Comparison of ENCODE assay signal across 32 mouse cellular contexts in genomic region chr2:170031872-170032271, GRCm38 (mm10).
DNase-seq lines count a peak whose midpoint lies in the region; ATAC-seq and TF ChIP-seq lines count a peak whose summit lies in the region.
"Had no signal": no experiment of that assay in that cellular context is flagged by ENCODE, and none has a peak within 500 bp of the region (broad histone marks: within the 10 kb centered on the region; RNA-seq: fewer than 3 reads in every experiment).

No protein-coding gene starts in this region.

- H3K9ac ChIP-seq in forebrain, embryonic 11.5 days (ENCODE audit: low read length) = no peak overlapping the region
- no peak overlapping the region for H3K9ac ChIP-seq in forebrain, embryonic 16.5 days (replicated peaks; ENCODE audit: low read depth, low read length)
- no peak overlapping the region for H3K9ac ChIP-seq in midbrain, postnatal 0 days (replicated peaks; ENCODE audit: low read length, poor library complexity, severe bottlenecking)
- H3K9ac ChIP-seq in midbrain, embryonic 16.5 days (ENCODE audit: low read depth, low read length) = no peak overlapping the region
- H3K9ac ChIP-seq in hindbrain, embryonic 16.5 days (ENCODE audit: low read depth, low read length) = no peak overlapping the region
- H3K9ac ChIP-seq: forebrain, embryonic 12.5 days; heart, embryonic 13.5 days; hindbrain, embryonic 15.5 days; limb, embryonic 13.5 days; liver, postnatal 0 days had no signal

- peaks cover 4% of the 10 kb centered on the region; the same call in 1 of the 2 replicates for H3K4me1 ChIP-seq in forebrain, embryonic 11.5 days (replicated peaks; ENCODE audit: control insufficient read depth, insufficient read depth, low read length)
- H3K4me1 ChIP-seq in forebrain, embryonic 16.5 days (replicated peaks; ENCODE audit: control insufficient read depth, insufficient read depth, low read length) = peaks cover 9% of the 10 kb centered on the region
- no peaks in the 10 kb centered on the region for H3K4me1 ChIP-seq in midbrain, postnatal 0 days (ENCODE audit: insufficient read depth, low read length)
- peaks cover 12% of the 10 kb centered on the region for H3K4me1 ChIP-seq in midbrain, embryonic 16.5 days (ENCODE audit: control insufficient read depth, insufficient read depth, low read length)
- peaks cover 3% of the 10 kb centered on the region; the same call in 1 of the 2 replicates for H3K4me1 ChIP-seq in hindbrain, embryonic 16.5 days (ENCODE audit: control insufficient read depth, insufficient read depth, low read depth, low read length)
- H3K4me1 ChIP-seq: heart, embryonic 13.5 days had no signal

- H3K36me3 ChIP-seq in forebrain, embryonic 11.5 days (ENCODE audit: control insufficient read depth, insufficient read depth, low read length) = no peaks in the 10 kb centered on the region
- no peaks in the 10 kb centered on the region for H3K36me3 ChIP-seq in forebrain, embryonic 16.5 days (ENCODE audit: control insufficient read depth, insufficient read depth)
- H3K36me3 ChIP-seq in midbrain, postnatal 0 days (ENCODE audit: insufficient read depth, low read length) = no peaks in the 10 kb centered on the region
- H3K36me3 ChIP-seq in midbrain, embryonic 16.5 days (ENCODE audit: control insufficient read depth, insufficient read depth, low read length) = no peaks in the 10 kb centered on the region
- no peaks in the 10 kb centered on the region for H3K36me3 ChIP-seq in hindbrain, embryonic 16.5 days (ENCODE audit: control insufficient read depth, insufficient read depth, low read length)
- H3K36me3 ChIP-seq: forebrain, embryonic 12.5 days; heart, embryonic 13.5 days; hindbrain, embryonic 15.5 days; limb, embryonic 13.5 days had no signal

- no peak for ATAC-seq in forebrain, embryonic 11.5 days (replicated peaks; ENCODE audit: low FRiP score)
- ATAC-seq in forebrain, embryonic 16.5 days = no peak
- no peak for ATAC-seq in midbrain, postnatal 0 days (ENCODE audit: low FRiP score)
- no peak for ATAC-seq in midbrain, embryonic 16.5 days
- ATAC-seq in granulocyte monocyte progenitor cell, adult 5-6 weeks (replicated peaks; ENCODE audit: poor library complexity, severe bottlenecking) = peak; percentile 64
- no peak for ATAC-seq in hindbrain, embryonic 16.5 days
- ATAC-seq: liver, postnatal 0 days; lung, postnatal 0 days had no signal

- no peak overlapping the region for H3K4me3 ChIP-seq in forebrain, embryonic 11.5 days (ENCODE audit: low read depth, low read length)
- no peak overlapping the region for H3K4me3 ChIP-seq in forebrain, embryonic 16.5 days (replicated peaks; ENCODE audit: low read length)
- H3K4me3 ChIP-seq in midbrain, postnatal 0 days (ENCODE audit: low read depth, low read length) = no peak overlapping the region
- H3K4me3 ChIP-seq in midbrain, embryonic 16.5 days (ENCODE audit: low read depth, low read length) = no peak overlapping the region
- H3K4me3 ChIP-seq in hindbrain, embryonic 16.5 days (ENCODE audit: low read length) = no peak overlapping the region
- H3K4me3 ChIP-seq: erythroblast, embryonic 14.5 days; forebrain, embryonic 12.5 days; heart, embryonic 13.5 days; hindbrain, embryonic 15.5 days; layer of hippocampus, adult 2 months; left cerebral cortex, adult 2 months; limb, embryonic 13.5 days had no signal

- DNase-seq in forebrain, embryonic 11.5 days (ENCODE audit: low spot score) = peak; percentile 50
- DNase-seq in midbrain, postnatal 0 days (ENCODE audit: low spot score) = no peak
- DNase-seq in heart, adult 9 months (ENCODE audit: low spot score in 2 of 2) = no peak
- DNase-seq in ovary, adult 18-20 months (ENCODE audit: low spot score) = no peak
- DNase-seq: adrenal gland, adult 2 months; cerebellum, adult 2 months; cerebellum, postnatal 14 days; gastrocnemius, postnatal 14 days; heart, adult 11 months; heart, postnatal 10 days; kidney, adult 2 months; kidney, postnatal 36 days; liver, postnatal 0 days; midbrain, embryonic 14.5 days; right cerebral cortex, adult 18-20 months; spleen, adult 18-20 months; thymus, adult 2 months; thymus, postnatal 36 days had no signal

- TF ChIP-seq CTCF in midbrain, postnatal 0 days (IDR thresholded peaks at IDR 0.05) = peak; percentile 13; the same call in 1 of the 2 replicates

- H3K9me3 ChIP-seq in forebrain, embryonic 11.5 days (ENCODE audit: control insufficient read depth, low read length) = peaks cover 4% of the 10 kb centered on the region; the same call in 1 of the 2 replicates
- H3K9me3 ChIP-seq in forebrain, embryonic 16.5 days (ENCODE audit: control insufficient read depth, low read length) = no peaks in the 10 kb centered on the region
- no peaks in the 10 kb centered on the region for H3K9me3 ChIP-seq in midbrain, postnatal 0 days (ENCODE audit: low read length)
- H3K9me3 ChIP-seq in midbrain, embryonic 16.5 days (replicated peaks; ENCODE audit: control insufficient read depth, low read length, poor library complexity, severe bottlenecking) = no peaks in the 10 kb centered on the region
- peaks cover 3% of the 10 kb centered on the region; the same call in 1 of the 2 replicates for H3K9me3 ChIP-seq in hindbrain, embryonic 16.5 days (ENCODE audit: control insufficient read depth, low read length)
- H3K9me3 ChIP-seq: forebrain, embryonic 12.5 days; hindbrain, embryonic 15.5 days had no signal

- H3K4me2 ChIP-seq in forebrain, embryonic 11.5 days (ENCODE audit: low read depth, low read length, severe bottlenecking) = no peak overlapping the region
- no peak overlapping the region for H3K4me2 ChIP-seq in forebrain, embryonic 16.5 days (ENCODE audit: low read length)
- H3K4me2 ChIP-seq in midbrain, postnatal 0 days (ENCODE audit: low read depth, low read length, poor library complexity, severe bottlenecking) = no peak overlapping the region
- H3K4me2 ChIP-seq in midbrain, embryonic 16.5 days (ENCODE audit: low read length) = no peak overlapping the region
- no peak overlapping the region for H3K4me2 ChIP-seq in hindbrain, embryonic 16.5 days (ENCODE audit: low read length)
- H3K4me2 ChIP-seq: forebrain, embryonic 12.5 days; heart, embryonic 13.5 days; hindbrain, embryonic 15.5 days; limb, embryonic 13.5 days; liver, embryonic 11.5 days had no signal

- WGBS in forebrain, embryonic 11.5 days = 75% methylated on average over 8 of the region's 8 CpGs
- WGBS in forebrain, embryonic 16.5 days = 74% methylated on average over 8 of the region's 8 CpGs
- WGBS in midbrain, postnatal 0 days = 68% methylated on average over 8 of the region's 8 CpGs
- 72% methylated on average over 8 of the region's 8 CpGs for WGBS in midbrain, embryonic 16.5 days
- 76% methylated on average over 8 of the region's 8 CpGs for WGBS in hindbrain, embryonic 16.5 days

- H3K27me3 ChIP-seq in forebrain, embryonic 11.5 days (ENCODE audit: control insufficient read depth, insufficient read depth, low read length) = no peaks in the 10 kb centered on the region; the same call in 1 of the 2 replicates
- H3K27me3 ChIP-seq in forebrain, embryonic 16.5 days (replicated peaks; ENCODE audit: control insufficient read depth, insufficient read depth, low read length) = peaks cover 25% of the 10 kb centered on the region
- no peaks in the 10 kb centered on the region for H3K27me3 ChIP-seq in midbrain, postnatal 0 days (ENCODE audit: insufficient read depth, low read length)
- no peaks in the 10 kb centered on the region for H3K27me3 ChIP-seq in midbrain, embryonic 16.5 days (ENCODE audit: control insufficient read depth, insufficient read depth, low read depth, low read length)
- H3K27me3 ChIP-seq in hindbrain, embryonic 16.5 days (replicated peaks; ENCODE audit: control insufficient read depth, insufficient read depth, low read length) = no peaks in the 10 kb centered on the region
- H3K27me3 ChIP-seq: heart, embryonic 13.5 days; hindbrain, embryonic 15.5 days; limb, embryonic 13.5 days had no signal

- no peak overlapping the region for H3K27ac ChIP-seq in forebrain, embryonic 11.5 days (ENCODE audit: low read depth, low read length)
- H3K27ac ChIP-seq in forebrain, embryonic 16.5 days (ENCODE audit: low read length) = no peak overlapping the region
- no peak overlapping the region for H3K27ac ChIP-seq in midbrain, postnatal 0 days (ENCODE audit: low read depth, low read length)
- H3K27ac ChIP-seq in midbrain, embryonic 16.5 days (ENCODE audit: low read length) = no peak overlapping the region
- H3K27ac ChIP-seq in hindbrain, embryonic 16.5 days (ENCODE audit: low read depth, low read length) = no peak overlapping the region
- H3K27ac ChIP-seq: forebrain, embryonic 12.5 days; heart, embryonic 13.5 days; hindbrain, embryonic 15.5 days; layer of hippocampus, adult 2 months; left cerebral cortex, adult 2 months; limb, embryonic 13.5 days; macrophage had no signal
